Mouse (Mus musculus): Measurements from ENCODE around the gene Wrb. TPM values are rescaled to one million over a fixed set of nuclear protein-coding genes. Genes with fewer than 3 reads are reported as not detected.

Gene Wrb
- total RNA-seq, 2 experiments from 2014 or later, result 76.9 to 89.3 TPM

DNA sequence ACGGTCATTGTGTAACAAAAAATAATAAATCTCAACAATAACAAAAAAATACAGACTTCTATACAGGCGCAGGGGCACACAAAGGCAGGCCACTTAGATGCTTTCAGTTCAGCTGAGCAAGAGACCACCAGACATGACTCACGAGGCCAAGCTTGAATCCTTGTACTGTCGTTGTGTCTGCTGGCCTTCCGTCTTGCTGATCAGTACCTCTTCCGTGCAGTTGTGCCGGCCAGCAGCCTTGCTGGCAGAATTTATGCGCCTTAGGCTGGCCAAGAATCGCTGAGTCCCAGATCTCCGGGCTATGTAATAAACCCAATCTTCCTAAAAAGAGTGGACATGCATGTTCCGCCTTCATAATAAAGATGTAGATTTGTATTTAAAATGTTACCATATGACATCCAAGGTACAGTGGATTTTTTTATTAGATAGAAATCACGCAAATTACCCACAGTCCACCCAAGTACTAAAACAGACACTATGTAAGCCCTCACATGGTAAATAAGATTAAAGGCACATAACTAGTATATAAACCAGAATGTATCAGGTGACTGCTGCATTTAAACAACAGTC, 13.4 kb downstream of the Wrb start:
- DNase-seq (ENCODE audit: low spot score in 2 of 2), result no peak

DNA sequence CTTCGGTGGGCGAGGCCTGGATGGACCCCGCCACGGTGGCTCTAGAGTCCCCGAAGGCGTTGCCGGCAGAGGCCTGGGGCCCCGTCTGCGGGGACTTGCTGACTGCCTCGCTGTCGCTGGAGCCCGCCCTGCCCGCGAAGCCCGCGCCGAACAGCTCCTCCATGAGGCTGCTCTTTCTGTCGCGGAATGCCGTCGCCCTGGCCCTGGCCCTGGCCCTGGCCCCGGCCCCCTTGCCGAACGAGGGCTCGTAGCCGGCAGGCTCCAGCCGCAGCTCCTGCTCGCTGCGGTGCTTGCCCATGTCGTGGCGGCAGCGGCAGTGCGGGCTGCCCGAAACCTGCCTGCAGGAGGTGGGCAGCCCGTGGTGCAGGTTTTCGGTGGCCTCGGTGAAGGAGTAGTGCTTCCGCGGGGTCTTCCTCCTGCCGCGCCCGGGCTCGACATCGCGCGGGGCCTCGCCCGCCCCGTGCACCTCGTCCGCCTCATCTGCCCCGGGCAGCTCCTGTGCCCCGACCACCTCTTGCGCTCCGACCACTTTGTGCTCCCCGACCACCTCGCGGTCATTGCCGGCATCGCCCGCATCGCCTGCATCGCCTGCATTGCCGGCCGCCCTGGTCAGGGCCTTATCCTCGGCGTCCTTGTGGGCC, 14.0 kb downstream of the Wrb start:
- peak; percentile 68 to 74 for DNase-seq (ENCODE audit: low spot score in 2 of 2)

DNA sequence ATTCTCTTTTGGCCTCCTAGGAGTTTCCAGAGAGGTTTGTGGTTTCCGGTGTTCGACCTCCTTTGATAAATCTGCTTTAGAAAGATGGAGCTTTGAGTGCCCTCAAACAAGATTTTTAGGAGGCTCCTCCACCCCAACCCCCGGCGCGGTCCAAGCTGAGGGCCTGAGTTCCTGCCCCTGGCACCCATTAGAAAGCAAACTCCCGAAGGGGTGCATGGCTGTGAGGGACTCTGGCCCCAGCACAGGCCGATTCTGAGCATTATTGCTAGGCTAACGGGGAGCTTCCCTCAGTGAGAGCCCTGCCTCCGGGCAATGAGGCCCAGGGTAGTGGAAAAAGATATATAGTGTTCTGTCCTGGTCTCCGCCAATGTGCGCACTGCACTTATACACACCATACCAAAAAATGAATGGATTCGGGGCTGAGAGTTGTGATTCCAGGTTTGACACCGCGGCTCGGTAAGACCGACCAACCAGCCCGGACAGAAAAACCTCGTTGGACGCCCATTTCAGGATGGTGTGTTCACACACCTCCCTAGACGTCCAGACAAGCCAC, 14.7 kb downstream of the Wrb start:
- DNase-seq (ENCODE audit: low spot score in 2 of 2), result peak; percentile 21 to 29

DNA sequence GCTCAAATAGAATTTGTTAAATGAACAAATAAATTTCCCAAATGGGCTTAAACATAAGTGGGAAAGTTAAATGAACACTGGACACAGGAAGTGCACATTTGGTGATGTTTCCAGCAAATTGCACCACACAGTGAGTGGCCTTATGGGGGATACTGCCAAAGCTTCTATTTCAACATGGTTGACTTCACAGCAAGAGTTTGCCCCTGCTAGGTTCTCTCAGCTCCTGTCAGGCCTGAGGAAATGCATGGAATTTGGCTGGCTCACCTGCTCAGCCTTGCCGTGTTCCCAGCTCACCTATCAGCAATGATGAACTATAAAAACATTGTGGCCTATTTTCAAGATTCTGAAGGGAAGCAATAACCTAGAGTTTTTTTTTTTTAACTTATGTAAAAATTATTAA, 15.7 kb downstream of the Wrb start:
- no peak for DNase-seq (ENCODE audit: low spot score in 2 of 2)

DNA sequence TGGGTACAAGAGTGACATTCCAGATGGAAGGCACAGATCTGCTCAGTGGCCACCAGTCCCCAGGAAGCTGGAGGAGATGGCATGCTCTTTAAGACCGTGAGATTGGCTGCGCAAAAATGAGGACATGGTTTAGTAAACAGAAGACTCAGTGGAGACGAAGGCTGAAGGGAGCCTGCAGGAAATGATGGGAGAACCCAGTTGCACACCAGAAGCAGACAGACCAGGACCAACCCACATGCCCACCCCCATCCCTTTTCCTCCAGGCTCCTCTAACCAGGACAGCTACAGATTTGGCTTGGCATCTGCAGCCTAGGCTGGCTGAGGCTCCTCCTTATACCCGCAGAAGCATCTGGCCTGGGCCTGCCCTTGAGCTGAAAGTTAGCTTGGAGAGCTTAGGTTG, 16.1 kb downstream of the Wrb start:
- no peak for DNase-seq (ENCODE audit: low spot score in 2 of 2)

DNA sequence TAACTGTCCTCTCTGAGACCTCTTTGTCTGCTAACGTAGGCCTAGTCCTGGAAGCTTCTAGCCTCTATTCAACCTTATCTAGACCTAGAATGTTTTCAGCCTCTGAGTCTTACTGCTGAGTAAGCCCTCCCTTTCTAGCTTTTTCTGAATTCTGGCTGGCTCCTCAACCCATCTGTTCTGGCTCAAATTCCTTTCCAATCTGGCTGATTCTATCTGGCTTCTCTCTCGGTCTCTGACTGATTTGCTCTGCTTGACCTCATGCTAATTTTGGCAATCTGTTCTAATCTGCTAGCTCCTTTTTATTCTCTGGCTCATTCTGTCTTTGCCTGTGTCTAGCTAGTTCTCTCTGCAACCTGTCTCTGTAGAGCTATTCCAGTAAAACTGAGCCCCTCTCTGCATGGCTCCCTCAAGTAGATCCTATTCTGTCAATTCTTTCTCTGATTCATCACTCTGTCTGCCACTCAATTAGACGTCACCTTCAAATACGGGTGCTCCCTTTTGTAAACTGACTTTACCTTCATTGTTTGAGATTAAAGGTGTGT, 20.6 kb downstream of the Wrb start:
- no peak for DNase-seq (ENCODE audit: low spot score in 2 of 2)

DNA sequence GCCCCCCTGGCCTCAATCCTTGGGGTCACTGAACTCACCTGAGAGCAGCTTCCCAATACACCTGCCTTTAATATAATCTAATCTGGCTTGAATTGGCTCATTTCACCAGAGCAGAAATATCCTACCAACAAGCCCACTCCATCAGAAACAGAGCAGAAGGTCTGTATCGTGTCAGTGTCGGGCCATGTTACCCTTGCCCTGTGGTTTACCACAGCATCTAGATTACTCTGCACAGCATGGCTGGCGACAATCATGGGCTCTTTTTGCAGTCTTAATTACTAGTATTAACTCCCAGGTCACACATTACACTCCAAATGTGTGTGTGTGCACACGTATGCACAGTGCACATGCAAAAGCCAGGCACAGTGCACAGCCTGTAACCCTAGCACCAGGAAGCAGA, 23.6 kb downstream of the Wrb start:
- no peak for DNase-seq (ENCODE audit: low spot score in 2 of 2)

DNA sequence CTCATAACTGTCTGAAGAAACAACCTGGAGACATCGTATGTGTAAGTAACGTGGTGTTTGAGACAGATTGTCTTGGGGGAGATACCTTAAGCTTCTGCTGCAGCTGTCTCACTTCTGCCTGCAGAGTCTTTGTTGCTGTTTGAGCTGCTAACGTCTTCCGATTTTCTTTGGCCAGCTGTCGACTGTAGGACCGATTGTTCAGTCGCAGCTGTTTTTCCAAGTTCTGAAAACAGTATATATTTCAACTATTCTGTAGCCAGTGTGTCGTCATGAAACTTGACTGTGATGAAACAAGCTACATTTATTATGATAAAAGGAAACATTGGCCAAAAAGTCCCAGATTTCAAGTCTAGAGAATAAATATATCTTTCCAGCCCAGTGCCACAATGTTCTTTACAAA, 28.4 kb downstream of the Wrb start:
- no peak for DNase-seq (ENCODE audit: low spot score in 2 of 2)

DNA sequence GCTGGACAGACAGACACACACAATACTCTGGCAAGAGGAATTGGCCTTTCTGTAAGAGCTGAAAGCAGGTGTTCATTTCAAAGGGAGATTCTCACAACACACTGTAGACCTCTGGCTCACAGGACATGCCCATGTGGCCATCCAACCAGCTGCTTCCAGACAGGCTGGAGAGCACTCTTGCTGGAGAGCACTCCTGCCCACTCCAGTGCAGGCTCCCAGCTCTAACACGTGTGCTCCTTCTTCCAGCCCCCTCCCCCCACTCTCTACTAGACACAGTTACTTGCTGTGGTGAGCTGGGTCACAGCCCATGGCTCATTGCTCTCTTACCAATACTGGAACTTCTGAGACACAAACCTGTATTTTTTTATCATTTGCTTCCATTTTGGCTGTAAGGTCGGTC, 30.2 kb downstream of the Wrb start:
- no peak for DNase-seq (ENCODE audit: low spot score in 2 of 2)

DNA sequence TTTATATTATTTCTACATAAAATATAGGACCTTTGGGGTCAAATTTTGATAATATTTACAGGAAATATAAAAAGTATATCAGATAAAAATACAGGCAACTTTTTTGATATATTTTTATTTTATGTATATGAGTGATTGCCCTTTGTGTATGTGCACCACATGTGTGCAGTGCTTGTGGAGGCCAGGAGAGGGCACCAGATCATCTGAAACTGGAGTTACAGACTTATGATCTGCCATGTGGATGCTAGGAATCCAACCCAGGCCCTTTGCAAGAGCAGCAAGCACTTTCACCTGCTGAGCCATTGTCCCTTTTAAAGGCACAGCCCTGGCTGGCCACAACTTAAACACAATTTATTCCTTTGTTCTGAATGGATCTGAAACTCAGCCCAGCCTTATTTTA, 33.9 kb downstream of the Wrb start:
- DNase-seq (ENCODE audit: low spot score in 2 of 2), result no peak

DNA sequence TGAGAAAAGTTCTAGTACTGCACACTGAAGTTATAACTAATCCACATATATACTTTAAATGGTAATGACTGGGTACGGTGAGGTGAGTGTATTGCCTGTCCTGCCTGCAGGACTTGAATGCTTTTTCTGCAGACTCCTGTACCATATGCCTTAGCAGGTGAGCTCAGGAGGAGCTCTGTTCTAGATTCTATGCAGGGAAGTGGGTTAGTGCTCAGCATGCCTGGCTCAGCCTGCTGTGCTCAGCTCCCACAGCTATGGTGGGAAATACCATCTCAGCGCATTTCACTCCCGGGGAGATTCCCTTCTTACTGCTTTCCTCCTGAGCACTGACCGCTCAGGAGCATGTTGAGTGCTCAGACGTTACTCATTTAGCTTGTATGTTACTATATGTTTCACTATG, 42.4 kb downstream of the Wrb start:
- no peak for DNase-seq (ENCODE audit: low spot score in 2 of 2)

DNA sequence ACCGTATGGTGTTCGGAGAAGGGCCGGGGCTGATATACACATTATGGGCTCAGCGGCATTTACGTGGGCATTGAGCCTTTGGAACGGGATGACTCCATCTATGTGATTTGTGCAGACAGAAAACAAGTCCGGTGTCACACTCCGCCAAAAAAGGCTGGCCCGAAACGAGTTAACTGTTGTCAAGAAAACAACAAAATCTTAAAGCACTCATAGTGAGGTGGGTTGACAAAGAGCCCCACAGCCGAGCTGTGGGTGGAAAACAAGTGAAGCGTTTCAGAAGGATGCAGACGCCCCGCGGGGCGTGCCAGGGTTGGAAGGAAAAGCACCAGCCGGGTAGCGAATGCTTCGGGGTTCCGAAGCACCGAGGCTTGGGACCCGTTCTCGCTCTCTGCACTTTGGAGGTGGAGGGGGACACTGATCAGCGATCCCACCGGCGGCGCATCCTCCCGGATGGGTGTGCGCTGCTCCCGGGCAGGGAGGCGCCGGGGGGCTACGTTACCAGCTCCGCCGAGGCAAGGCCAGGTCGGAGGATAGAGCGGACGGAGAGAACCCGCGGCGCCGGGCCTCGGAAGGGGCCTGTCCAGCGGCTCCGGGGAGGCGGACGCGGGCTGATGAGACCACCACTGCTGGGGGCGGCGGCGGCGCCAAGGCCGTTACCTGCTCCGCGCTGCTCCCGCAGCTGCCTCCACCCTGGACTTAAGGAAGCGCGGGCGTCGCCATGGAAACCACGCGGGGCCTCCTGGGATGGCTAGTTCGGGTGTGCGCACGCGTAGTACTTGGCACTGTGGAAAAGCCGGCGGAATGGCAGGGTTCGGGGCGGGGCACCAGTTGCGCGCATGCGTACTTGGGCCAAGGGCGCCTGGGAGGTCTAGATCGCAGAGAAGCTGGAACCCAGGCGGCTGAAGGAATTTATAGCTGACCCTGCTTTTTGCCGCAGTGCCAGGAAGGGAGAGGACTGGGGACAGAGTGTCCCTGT, 46.6 kb downstream of the Wrb start, which contains the start of gene Lca5l:
Lca5l (minus strand) TSS at position 741 of the 976 bp plus-strand sequence.
- DNase-seq (ENCODE audit: low spot score in 2 of 2), result peak; percentile 99 to 100

DNA sequence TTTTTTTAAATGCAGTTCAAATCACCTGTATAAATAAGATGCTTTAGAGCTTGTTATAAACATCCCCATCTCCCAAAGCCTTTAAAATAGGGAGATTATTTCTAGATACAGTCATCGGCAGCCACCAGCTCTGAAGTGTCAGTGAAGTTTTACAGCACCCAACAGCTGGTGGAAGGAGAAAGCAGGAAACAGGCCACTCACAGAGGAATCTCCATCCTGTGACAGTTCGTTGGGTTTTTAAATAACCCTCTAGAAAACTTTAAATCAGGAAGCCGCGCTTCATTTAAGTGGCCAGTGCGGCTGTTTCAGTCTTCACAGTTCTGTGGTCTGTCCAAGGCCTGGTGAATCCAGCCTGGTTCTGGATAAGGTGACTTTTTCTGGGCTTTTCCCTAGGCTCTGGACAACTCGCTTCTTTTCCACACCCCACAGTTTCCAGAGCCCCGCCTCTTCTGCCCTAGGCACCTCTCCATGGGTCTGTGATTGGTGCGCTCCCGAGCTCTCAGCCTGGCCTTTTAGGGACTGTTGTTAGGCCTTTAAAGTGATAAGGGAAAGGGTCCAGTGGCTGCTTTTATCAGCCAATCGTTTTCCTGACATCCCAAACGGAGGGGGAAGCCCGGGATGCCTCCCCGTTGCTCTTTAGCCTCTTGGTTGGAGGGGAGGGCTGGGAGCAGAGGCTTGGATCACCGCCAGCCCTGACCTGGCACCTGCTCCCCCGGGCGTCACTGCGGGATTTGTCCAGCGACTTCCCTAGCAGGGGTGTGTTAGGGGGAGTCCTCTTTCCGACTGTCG, 54.9 kb downstream of the Wrb start, which contains the start of gene Sh3bgr:
Sh3bgr (plus strand) TSS at position 538 of the 789 bp plus-strand sequence.
- DNase-seq (ENCODE audit: low spot score in 2 of 2), result peak; percentile 35 to 52

DNA sequence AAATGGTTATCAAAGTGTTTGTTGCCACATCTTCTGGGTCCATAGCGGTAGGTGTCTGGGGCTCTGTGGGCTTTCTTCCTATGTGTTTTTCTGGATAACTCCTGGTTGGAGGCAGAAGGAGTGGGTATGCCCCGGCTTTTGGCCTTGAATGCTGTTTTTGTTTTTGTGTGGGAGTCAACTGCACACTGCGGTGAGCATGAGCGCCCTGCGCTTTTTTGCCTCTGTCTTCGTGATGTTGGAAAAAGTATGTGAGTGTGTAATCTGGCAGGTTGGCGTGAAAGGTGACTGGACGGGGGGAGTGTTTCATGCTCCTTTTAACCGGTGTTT, 55.5 kb downstream of the Wrb start:
- DNase-seq (ENCODE audit: low spot score in 2 of 2), result no peak

DNA sequence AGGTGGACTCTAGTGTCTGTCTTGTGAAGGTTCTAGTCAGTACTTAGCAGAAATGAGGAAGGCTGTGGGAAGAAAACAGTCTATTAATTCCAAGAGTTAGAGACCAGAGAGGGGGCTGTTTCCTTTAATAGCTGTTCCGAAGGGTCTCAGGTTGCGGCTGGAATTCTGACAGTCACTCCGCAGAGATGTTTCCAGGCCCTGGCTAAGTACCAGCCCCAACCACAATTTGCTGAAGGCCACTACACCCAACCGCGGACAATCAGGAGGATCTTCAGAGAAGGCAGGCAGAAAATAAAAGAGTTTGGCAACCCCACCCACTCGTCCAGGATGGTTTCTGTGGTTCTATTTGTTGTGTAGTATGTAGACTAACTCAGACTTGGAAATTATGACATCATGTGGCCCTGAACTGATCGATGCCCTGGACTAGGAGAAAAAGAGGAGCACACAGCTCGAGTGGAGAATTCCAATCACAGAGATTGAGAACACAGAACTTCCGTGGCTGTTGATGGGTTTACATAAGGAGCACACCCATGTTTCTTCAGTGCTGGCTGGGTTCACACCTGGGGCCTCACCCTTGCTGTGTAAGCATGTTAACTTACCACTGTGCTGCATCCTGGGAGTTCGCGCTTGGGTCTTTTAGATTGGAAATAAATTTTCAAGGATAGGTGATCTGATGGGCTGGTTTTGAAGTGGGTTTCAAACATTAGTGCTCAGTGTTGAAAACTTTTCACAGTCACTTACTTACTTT, 56.5 kb downstream of the Wrb start:
- DNase-seq (ENCODE audit: low spot score in 2 of 2), result no peak

Other genes starting within 250 kb of the Wrb start
- 10 to 100 TPM; 20.1 to 23.3 TPM for gene Psmg1, start 154.4 kb upstream of the Wrb start, total RNA-seq (2021)
- gene Brwd1, start 62.9 kb upstream of the Wrb start, total RNA-seq (2021), result 100 to 1,000 TPM; 101 to 152 TPM
- gene Hmgn1, start 17.7 kb upstream of the Wrb start, total RNA-seq (2021), result 100 to 1,000 TPM in 1 of 2 experiments, 10 to 100 TPM in 1; 82.0 to 110 TPM
- 1 to 10 TPM; 1.6 TPM for gene Lca5l, start 46.9 kb downstream of the Wrb start, total RNA-seq (2021)
- 1 to 10 TPM; 2.6 to 3.1 TPM for gene Sh3bgr, start 55.0 kb downstream of the Wrb start, total RNA-seq (2021)
- gene B3galt5, start 90.4 kb downstream of the Wrb start, total RNA-seq (2021), result 10 to 100 TPM; 16.7 to 17.2 TPM

All from layer of hippocampus, postnatal 10 days (tissue).